Mouse (Mus musculus) lung, adult 2 months (tissue): ENCODE results near the gene Gzmm.

Experiments
- CTCF ChIP-seq: fragments of 200-500 bp; IDR thresholded peaks from 2 replicates; pipeline ENCODE4 v1.5.1; 2011; ENCODE audit warnings: mild to moderate bottlenecking, low read length, control low read depth; ENCODE audit not compliant: insufficient read depth
- POLR2A ChIP-seq: fragments of 200-500 bp; IDR thresholded peaks from 2 replicates; pipeline ENCODE4 v1.6.1; 2011; ENCODE audit warnings: low read depth, mild to moderate bottlenecking, control low read depth, low read length, borderline replicate concordance; ENCODE audit errors: extremely low read depth

GRCm38 (mm10) chr10:79672088-79672455 lies 16.7 kb upstream of the Gzmm start:
- TF ChIP-seq CTCF (0 out of 2 replicates have a peak, but pooled peaks have one; percentile 3), POLR2A (no peak)
